In the genomic region with DNA sequence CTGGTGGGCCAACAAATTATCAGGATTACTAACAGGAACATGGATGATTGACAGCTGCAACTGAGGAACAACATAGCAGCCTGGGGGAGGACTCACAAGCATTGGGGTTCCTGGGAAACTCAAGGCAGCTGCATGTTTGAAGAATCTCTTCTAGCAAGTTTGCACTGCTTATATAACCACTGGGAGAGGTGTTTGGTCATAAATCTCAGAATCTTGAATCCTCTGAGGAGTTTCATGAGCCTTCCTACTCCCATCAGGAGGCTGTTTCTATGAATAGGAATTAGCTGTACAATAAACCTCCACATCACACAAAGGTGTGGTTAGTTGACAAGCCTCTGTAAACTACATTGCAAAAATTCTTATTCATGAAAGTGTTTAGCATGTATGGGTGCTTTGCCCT, we compare ENCODE assay signal across 39 mouse cellular contexts. TPM values are rescaled to one million over a fixed set of nuclear protein-coding genes. Genes with fewer than 3 reads are reported as not detected.
"Had no signal": no experiment of that assay in that cellular context is flagged by ENCODE, and none has a peak within 500 bp of the region (broad histone marks: within the 10 kb centered on the region; RNA-seq: fewer than 3 reads in every experiment).

No protein-coding gene starts in this region.

- H3K27me3 ChIP-seq: heart, embryonic 13.5 days; heart, embryonic 15.5 days; hindbrain, embryonic 12.5 days; kidney, embryonic 15.5 days; limb, embryonic 12.5 days had no signal

- ATAC-seq: hindbrain, embryonic 16.5 days had no signal

- H3K9me3 ChIP-seq: heart, embryonic 13.5 days; heart, embryonic 15.5 days; hindbrain, embryonic 10.5 days; hindbrain, embryonic 12.5 days; kidney, embryonic 15.5 days; limb, embryonic 10.5 days; limb, embryonic 12.5 days had no signal

- H3K27ac ChIP-seq: gastrocnemius, adult 2 months; heart, adult 2 months; heart, embryonic 13.5 days; heart, embryonic 15.5 days; hindbrain, embryonic 10.5 days; hindbrain, embryonic 12.5 days; hindbrain, embryonic 14.5 days; kidney, embryonic 15.5 days; kidney, postnatal 0 days; left cerebral cortex, adult 2 months; limb, embryonic 10.5 days; limb, embryonic 12.5 days; liver, embryonic 14.5 days had no signal

- H3K4me3 ChIP-seq: gastrocnemius, adult 2 months; heart, adult 2 months; heart, embryonic 13.5 days; heart, embryonic 15.5 days; hindbrain, embryonic 10.5 days; hindbrain, embryonic 12.5 days; kidney, embryonic 15.5 days; left cerebral cortex, adult 2 months; limb, embryonic 10.5 days; limb, embryonic 12.5 days had no signal

- H3K9ac ChIP-seq: heart, embryonic 13.5 days; heart, embryonic 15.5 days; hindbrain, embryonic 12.5 days; hindbrain, embryonic 14.5 days; kidney, embryonic 15.5 days; limb, embryonic 12.5 days; liver, embryonic 14.5 days had no signal

- DNase-seq: gastrocnemius, adult 2 months; gastrocnemius, postnatal 10 days; gastrocnemius, postnatal 25 days; heart, adult 2 months; heart, postnatal 4 days; kidney, adult 11 months; kidney, adult 2 months; kidney, adult 9 months; kidney, postnatal 14 days; kidney, postnatal 36 days; layer of hippocampus, adult 9-11 months; liver had no signal

- H3K4me2 ChIP-seq: heart, embryonic 11.5 days; heart, embryonic 13.5 days; heart, embryonic 15.5 days; hindbrain, embryonic 12.5 days; hindbrain, embryonic 14.5 days; kidney, embryonic 15.5 days; limb, embryonic 12.5 days; liver, embryonic 11.5 days had no signal

- H3K4me1 ChIP-seq: heart, embryonic 13.5 days; heart, embryonic 15.5 days; hindbrain, embryonic 10.5 days; hindbrain, embryonic 12.5 days; kidney, embryonic 15.5 days; limb, embryonic 10.5 days; limb, embryonic 12.5 days had no signal

RNA-seq across cellular contexts. Expression of a gene that starts 3.0 kb away (rescaled TPM):
- polyA plus RNA-seq: heart, embryonic 11.5 days; heart, embryonic 13.5 days; hindbrain, embryonic 10.5 days; hindbrain, embryonic 12.5 days; hindbrain, embryonic 14.5 days; hindbrain, embryonic 16.5 days; intestine, embryonic 14.5 days; kidney, embryonic 15.5 days; kidney, postnatal 0 days; large intestine, adult 2 months; limb, embryonic 10.5 days; limb, embryonic 12.5 days; liver, embryonic 11.5 days had no signal

RNA-seq across cellular contexts. Expression of a gene that starts 5.7 kb away (rescaled TPM):
- total RNA-seq: gastrocnemius, adult 2 months; gastrocnemius, postnatal 10 days; gastrocnemius, postnatal 25 days; gastrocnemius, postnatal 4 days; granulocyte monocyte progenitor cell, adult 5-6 weeks; heart, adult 2 months; heart, postnatal 25 days; heart, postnatal 4 days; layer of hippocampus, adult 18-20 months; layer of hippocampus, adult 8-10 months; layer of hippocampus, postnatal 25 days; left cerebral cortex, adult 2 months; left cerebral cortex, postnatal 14 days; left cerebral cortex, postnatal 36 days had no signal
- polyA plus RNA-seq: heart, adult 2 months; heart, embryonic 11.5 days; heart, embryonic 13.5 days; heart, embryonic 15.5 days; heart, postnatal 0 days; hindbrain, embryonic 10.5 days; hindbrain, embryonic 12.5 days; hindbrain, embryonic 14.5 days; hindbrain, embryonic 16.5 days; intestine, embryonic 14.5 days; kidney, adult 2 months; kidney, embryonic 15.5 days; kidney, postnatal 0 days; large intestine, adult 2 months; limb, embryonic 10.5 days; limb, embryonic 12.5 days; limb, embryonic 14.5 days; liver, embryonic 11.5 days; liver, embryonic 14.5 days; liver, embryonic 16.5 days had no signal

RNA-seq across cellular contexts. Expression of a gene that starts 7.0 kb away (rescaled TPM):
- total RNA-seq: granulocyte monocyte progenitor cell, adult 5-6 weeks had no signal

RNA-seq across cellular contexts. Expression of a gene that starts 34.5 kb away (rescaled TPM):
- total RNA-seq: gastrocnemius, adult 2 months; gastrocnemius, postnatal 10 days; gastrocnemius, postnatal 25 days; gastrocnemius, postnatal 4 days; heart, adult 2 months; heart, postnatal 25 days; heart, postnatal 4 days; layer of hippocampus, adult 18-20 months; layer of hippocampus, postnatal 25 days; left cerebral cortex, adult 2 months; left cerebral cortex, postnatal 14 days; left cerebral cortex, postnatal 36 days had no signal
- polyA plus RNA-seq: heart, adult 2 months; kidney, adult 2 months; large intestine, adult 2 months had no signal
